Mouse (Mus musculus) olfactory bulb, adult 2 months (tissue): ENCODE measurements around the gene Spred3.

ENCODE experiments used
- CTCF ChIP-seq: fragments of 200-500 bp; IDR thresholded peaks from 2 replicates; pipeline ENCODE4 v1.5.1; 2012; ENCODE audit warnings: low read depth, mild to moderate bottlenecking, low read length, moderate library complexity; ENCODE audit not compliant: insufficient read depth
- POLR2A ChIP-seq: fragments of 200-500 bp; IDR thresholded peaks from 2 replicates; pipeline ENCODE4 v1.6.1; 2012; ENCODE audit warnings: mild to moderate bottlenecking, low read depth, low read length, moderate library complexity; ENCODE audit not compliant: insufficient read depth

- TF ChIP-seq CTCF (no peak), POLR2A (no peak)
These were observed 28.8 kb downstream of the Spred3 start for GRCm38 (mm10) chr7:29141416-29141815.
